Mouse (Mus musculus) telencephalon, adult 2 months (tissue): ENCODE data around the gene Sstr3.

ENCODE experiments used
- DNase-seq: peaks from one replicate; pipeline ENCODE4 v3.0.0-alpha.2; 2011; ENCODE audit warnings: low read depth, low spot score

The Sstr3 gene

DNA sequence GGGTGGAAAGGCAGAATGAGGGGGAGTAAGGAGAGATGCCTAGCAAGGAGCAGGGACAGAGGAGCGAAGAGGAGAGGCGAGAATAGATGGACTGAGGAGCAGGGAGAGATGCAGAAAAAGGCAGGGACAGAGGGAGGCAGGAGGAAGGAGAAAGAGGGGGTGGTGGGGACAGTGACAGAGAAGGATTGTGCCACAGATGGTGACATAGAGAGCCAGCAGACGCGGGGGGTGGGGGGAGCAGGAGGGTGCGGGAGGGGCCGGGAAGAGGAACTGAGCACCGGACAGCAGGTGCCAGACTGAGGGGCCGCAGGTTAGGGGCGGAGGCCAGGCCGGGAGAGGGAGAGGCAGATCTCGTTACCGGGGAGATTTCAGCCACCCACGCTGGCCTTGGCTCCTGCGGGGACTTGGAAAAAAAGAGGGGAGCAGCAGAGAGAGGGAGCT is at the start of gene Sstr3:
TSS of gene Sstr3 (minus strand) at position 125 of the 441 bp plus-strand sequence.
- peak; percentile 67 for DNase-seq

DNA sequence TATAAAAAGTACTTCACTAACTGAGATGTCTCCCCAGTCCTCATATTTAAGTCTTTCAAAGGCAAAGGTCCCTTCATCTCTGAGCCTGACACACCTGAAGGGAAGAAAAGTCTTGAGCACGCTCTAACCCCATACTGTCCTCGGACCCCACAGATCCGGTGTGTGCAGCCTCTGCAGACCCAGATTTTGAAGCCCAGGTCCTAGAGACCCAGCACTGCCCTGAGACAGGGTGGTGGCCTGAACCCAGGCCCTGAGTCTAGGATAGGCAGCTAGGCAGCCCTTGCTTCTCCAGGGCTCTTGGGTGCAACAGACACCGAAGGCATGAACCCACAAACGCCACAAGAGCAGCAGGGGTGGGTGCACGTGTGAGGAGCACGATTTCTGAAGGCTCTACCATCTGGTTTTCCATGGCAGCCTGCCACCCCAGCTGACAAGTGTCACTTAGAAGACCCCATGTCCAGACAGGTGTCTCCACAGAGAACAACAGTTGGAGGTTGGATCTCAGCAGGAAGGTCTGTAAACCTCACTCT is 49.5 kb upstream of the Sstr3 start:
- DNase-seq = no peak

DNA sequence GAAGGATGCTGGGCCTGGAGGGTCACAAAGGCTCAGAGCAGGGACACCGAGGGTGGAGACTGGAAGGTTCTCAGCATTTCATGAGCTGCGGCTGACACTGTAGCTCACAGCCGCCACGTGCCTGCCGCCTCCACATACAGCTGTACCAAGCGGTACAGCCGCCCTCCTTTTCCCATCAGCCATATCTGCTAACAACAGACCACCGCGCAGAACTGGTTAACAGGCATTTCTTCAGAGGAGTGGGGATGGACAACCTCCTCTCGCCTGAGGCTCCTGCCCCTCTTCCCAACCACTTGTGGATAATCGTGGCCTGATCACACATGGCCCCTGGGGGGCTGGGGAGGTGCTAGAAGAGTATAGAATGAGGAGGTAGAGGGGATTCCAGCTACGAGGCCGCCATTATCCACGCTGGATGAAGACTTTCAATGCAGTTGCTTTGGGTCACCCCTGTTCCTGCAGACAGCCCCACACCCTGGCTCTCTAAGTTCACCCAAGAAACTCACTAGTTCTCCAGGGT is 48.0 kb upstream of the Sstr3 start:
- DNase-seq = no peak

DNA sequence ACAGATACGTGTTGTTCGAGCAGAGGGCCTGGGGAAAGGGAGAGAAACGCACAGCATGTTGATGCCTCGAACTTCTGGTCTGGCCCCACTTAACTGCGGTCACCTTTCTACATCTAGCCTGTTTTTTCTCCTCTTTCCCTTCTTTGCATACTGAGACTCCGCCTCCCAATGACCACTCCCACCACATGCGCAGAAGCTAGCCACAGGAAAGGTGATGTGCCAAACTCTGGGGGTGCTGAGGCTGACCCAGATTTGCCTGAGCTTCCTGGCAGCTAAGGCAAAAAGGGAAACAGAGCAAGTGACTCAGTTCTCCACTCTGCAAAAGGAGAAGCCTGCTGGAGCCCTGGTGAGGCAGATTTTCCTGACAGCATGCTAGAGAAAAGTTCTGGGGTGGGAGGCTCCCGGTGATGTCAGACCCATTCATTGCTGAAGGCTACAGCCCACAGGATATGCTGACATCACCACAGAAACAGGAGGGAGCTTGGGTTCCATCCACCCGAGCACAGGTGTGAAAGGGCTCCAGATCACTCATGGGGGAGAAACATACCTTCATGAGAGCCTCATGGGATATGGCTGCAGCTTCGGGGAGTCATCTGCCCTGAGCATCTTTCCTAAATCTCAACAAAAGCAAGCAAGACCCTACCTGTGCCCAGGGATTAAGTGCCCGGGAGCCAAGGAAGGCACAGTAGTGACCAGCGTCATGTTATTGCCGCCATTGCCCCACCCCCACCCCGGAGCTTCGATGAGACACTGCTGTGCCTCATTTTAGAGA is 47.4 kb upstream of the Sstr3 start:
- no peak for DNase-seq

DNA sequence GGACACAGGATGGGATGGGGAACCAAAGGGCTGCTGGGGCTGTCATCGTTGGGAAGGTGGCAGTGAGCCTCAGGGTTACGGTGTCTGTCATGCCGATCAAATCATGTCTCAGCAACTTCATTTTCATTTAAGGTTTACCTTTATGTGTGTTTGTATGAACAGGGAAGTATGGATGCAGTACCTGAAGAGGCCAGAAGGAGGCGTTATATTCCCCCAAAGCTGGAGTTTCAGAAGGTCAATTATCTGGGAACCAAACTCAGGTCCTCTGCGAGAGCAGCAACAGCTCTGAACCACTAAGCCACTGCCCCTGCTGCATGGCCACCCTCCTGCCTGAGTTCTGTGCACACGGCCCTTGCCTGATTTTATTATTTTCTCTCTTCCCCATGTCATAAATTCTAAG is 46.3 kb upstream of the Sstr3 start:
- DNase-seq = no peak

DNA sequence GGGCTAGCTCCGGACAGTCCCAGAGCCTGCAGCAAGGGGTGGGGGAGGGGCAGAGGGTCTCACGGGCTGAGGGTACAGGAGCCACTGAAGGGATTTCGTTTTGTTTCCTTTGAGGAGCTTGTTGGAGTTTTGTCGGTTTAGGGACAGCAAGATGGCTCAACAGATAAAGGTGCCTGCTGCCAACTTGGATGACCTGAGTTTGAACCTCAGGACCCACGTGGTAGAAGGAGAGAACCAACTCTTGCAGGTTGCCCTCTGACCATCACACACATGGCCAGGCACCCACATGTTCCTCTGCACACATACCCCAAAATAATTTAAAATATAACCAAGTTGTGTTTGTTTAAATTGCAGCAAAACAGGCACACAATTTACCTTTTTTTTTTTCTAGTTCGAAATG is 45.5 kb upstream of the Sstr3 start:
- DNase-seq = no peak

DNA sequence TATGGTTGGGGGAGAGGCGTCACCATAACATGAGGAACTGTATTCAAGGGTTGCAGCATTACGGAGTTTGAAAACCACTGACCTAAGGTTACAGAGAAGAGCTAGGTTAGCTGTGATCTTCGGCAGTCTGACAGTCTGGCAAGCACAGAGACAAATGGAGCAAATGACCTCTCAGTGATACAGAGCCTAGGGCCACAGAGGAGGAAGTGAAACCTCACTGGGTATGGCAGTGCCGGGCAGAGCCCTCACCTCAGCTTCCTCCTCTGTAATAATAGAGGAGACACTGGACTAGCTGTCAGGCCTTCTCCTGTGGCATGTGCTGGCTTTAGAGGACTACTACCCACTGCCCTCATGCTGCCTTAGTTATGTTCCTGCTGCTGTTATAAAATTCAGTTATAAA is 44.4 kb upstream of the Sstr3 start:
- DNase-seq = no peak

DNA sequence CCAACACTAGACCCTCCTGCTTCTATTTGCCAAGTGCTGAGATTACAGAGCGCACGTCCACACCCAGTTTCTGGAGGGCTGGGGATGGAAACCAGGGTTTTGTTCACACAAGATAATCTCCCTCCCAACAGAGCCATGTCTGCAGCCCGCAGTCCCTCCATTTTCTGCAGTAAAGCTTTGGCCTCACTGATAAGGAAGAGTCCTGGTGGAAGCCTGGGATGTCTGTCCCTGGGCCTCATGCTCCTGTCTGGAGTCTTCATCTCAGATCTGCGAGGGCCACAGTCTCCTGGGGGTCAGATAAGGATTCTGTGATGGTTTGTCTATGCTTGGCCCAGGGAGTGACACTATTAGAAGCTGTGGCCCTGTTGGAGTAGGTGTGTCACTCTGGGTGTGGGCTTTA is 43.6 kb upstream of the Sstr3 start:
- no peak for DNase-seq

DNA sequence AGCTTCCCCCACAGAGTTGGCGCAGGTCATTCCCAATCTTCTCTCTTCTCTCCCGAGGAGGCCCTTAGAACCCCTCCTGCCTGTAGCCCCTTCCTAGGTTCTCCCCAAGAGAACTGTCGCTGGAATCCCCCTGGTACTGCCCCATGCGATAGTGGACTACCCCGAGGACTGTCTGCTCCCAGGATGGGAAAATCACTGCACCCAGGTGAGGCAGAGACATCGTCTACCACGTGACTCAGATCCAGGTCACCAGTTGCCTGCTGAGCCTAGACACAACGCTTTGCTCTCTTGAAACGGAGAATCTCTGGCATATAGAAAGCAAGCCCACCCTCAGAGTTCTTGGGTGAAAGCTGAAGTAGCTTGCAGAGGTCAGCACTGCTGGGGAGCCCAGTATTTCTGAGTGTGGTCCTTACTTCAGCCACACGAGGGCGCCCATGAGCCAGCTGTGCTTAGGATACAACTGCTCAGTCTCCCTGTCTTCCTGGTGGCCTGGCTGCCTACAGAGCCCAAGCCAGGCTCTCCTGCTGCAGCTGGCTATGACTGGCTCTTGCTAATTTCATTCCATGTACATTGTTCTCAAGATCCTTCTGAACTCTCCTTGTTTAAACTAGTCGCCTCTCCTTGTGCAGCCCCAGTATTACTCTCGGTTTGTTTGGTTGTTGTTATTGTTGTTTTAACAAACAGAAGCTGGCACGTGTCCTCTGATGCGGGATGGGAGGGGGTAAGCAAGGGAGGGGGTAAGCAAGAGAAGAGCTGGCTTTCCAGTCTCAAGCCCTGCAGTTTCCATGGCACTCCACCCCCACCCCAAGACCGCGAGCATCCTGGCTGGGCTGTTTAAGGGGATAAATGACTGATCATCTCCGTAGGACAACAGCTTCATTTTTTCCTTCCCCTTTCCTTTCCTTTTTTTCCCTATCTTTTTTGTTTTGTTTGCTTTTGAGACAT is 42.8 kb upstream of the Sstr3 start:
- DNase-seq = no peak

DNA sequence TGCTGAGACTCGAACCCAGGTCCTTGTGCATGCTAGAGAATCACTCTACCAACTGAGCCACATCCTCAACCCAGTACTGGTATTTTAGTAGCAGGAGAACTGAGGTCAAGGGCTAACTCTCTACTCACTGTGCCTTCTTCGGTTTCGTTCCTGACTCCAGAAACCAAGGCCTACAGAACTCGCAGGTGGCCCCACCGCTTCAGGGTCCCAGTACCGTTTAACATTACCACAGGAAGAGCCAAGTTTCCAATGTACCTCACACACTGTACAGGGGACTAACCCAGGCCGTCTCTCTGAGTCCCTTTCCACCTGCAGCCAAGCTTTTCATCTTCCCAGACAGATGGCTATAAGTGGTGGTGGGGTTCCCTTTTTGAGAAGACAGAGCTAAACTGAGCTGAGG is 40.9 kb upstream of the Sstr3 start:
- no peak for DNase-seq

DNA sequence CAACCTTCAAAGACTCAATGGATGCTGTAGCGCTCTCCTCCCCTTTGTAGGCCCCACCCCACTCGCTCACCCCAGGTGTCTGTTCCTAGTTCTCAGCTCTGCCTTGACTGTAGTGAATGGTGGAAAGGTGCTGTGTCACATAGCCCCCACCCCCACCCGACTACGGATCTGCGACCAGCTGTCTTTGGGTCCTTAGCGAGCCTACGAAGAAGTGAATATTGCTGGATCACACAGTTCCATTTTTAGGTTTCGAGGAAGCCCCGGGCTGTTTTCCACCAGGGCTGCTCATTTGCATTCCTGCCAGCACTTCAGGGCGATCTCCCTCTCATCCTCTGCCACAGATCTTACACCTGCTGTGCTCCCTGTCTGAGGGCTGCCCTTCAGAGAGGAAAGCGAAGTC is 38.9 kb upstream of the Sstr3 start:
- no peak for DNase-seq

DNA sequence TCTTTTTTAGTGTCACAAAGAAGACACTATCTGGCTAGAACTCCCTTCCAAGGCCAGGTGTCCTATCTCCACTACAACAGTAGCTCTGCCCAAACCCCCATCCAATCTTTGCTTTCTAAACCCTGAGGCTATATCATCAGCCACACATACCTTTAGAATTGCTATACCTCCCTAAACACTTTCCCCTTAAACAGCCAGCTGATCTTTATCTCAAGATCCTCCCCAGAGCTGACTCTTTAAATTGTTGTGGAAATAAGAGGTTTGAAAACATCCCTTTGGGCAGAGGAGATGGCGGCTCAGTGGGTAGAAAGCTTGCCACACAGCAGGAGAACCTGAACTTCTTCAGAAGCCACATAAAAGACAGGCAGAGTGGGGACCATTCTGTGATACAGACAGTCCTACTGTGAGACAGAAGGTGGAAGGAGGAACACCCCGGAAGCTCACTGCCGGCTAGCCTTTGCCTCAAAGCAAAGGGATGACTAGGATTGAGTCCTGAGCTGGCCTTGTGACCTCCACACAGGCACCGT is 31.9 kb upstream of the Sstr3 start:
- DNase-seq = no peak

DNA sequence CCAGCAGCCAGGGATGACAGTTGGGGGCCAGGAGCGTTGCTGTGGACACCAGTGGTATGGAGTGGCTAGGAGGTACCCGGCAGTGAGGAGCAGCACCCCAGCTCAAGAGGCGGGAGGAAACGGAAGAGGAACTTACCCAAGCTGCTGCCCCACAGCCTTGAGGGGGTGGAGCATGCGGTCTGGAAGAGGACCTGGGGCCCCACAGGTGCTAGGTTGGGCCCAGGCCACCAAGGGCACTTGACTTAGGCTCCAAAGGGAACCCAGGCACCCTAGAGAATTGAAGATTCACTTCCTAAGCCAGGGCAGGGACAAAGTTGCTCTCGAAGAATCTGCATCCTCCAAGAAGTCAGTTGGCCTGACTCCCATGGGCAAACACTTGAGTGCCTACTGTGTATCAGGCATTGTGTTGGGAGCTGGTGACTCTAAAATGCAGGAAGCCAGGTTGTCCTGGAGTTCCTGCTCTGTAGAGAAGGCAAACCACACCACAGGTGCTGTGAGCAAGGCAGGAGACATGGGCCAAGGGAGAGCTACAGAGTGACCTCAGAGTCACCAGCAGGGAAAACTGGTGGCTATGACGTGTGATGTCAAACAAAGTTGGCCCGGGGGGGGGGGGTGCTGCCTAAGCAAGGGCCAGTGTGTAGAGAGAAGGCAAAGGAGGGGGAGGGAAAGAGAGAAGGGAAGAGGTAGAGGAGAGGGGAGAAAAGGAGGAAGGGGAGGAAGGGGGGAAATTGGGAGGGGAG is 28.3 kb upstream of the Sstr3 start, which contains the start of gene Rac2:
TSS of gene Rac2 (minus strand) at position 126 of the 740 bp plus-strand sequence.
- DNase-seq = no peak

DNA sequence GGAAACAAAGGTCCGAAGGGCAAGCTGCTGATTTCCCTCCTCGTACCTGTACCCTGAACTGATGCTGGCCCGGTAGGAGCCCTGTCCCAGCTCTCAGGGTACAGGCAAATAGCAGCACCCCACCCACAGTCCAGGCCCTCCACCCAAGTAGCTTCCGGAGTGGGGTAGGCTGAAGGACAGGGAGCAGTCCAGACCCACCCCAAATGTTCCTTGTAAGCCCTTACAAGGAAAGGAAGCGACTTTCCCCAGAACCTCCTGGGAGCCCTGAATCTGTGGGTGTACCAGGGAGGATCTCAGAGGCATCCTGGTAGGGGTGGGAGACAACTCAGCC is 27.8 kb upstream of the Sstr3 start:
- DNase-seq = no peak

DNA sequence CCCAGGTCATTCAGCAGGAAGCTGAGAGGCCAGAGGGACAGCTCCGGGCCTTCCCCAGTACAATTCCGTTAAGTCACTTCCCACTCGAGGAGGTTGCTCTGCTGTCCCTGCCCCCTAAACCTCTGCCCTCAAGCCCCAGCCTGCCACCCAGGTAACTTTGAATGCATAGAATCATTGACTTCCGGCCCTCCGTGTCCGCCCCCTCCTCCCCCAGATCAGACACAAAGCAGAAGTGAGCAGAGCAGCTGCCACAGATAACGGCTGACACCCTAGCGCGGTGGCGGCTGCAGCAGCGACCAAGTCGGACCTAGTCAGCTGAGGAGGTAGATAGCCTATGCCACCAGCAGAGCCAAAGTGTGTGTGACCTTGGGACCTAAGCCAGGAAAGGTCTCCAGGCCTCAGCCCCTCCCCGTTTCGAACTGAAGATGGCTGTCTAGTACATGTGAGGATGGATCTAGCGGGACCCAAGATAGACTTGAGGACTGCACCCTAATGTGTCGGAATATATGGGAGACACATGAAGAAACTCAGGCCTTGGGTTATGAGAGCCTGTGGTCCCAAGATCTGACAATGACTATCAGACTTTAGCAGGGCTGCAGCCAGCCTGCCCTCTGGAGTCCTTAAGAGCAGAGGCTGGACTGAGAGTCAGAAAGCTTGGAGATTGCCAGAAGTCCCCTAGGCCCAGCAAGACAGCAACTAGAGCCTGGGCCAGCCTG is 27.2 kb upstream of the Sstr3 start:
- no peak for DNase-seq

DNA sequence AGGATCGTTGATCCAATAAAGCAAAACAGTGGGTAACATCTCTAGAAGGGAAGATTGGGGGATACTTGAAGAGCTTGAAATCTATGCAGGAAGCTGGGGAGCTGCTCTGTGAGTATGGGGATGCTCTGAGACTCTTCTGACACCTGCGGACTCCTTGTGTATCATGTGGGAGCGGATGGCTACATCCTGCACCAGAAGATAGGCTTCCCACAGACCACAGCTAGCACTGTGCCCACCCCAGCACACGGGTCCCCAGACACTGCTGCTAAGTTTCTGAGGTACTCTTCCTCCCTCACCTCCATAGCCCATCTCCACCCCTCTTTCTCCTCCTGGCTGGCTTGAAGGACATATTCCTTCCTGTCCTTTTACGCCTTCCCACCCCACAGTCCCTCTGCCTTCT is 25.7 kb upstream of the Sstr3 start:
- DNase-seq = no peak

DNA sequence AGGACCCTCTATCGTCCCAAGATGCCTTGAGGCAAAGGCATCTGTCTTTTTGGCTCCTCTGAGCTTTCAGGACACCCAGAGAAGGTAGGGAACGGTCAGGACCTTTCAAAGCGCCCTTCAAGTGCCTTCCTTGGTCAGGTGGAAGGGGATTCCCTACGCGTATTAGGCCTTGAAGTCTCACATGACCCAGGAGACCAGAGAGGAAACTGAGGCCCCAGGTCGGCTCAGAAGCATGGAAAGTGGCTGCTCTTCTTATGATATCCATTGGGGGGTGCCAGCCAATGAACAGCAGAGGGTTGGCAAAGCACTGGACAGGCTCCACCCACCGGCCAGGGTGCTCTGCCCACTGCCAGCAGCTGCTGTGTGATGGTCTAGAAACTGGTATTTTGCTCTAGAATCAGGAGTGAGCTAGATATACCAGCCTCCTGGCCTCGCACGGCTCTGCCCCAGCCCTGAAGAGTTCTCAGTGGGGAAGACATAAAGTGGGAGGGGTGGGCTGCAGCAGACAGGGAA is 23.2 kb upstream of the Sstr3 start:
- no peak for DNase-seq

DNA sequence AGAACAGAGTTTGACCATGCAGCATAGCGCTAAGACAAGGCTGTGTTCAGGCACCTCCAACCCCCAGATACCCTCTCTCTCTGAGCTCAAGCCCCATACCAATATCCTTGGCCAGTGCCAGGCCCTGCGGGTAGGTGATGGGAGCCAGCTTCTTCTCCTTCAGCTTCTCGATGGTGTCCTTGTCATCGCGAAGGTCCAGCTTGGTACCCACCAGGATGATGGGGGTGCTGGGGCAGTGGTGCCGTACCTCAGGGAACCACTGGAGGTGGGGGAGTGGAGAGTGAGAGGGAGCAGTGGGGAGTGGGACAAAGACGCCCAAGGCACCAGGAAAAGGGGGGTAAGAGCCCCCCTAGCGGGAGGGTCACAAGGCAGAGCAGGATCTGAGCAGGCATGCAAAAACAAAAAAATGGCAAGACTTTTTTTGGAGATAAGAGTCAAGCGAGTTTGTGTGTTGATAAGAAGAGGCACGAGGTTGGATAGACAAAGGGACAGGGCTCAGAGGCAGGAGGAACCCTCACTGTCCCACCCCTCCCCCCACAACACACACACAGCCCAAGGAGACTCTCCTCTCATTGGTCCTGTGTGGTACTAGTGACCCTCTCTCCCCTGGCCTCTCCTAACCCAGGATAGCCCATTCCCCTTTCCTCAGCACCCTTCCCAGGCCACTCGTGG is 20.4 kb upstream of the Sstr3 start:
- no peak for DNase-seq

DNA sequence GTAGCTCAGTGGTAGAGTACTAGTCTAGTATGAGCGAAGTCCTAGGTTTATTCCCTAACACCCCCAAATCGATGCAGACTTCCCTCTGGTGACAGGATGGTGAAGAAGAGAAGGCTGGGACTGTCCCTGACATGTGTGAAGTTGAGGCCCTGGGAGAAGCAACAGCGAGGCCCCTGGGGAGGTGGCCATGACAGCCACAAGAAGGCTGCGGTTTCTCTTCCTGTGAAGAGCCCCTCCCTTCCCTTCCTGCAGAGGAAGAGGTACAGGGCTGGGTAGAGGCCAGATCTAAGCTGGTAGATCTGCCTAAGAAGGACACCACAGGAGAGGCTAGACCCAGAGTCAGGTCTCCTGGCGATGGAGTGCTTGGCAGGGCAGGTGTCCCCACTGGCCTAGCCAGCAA is 19.5 kb upstream of the Sstr3 start:
- no peak for DNase-seq

DNA sequence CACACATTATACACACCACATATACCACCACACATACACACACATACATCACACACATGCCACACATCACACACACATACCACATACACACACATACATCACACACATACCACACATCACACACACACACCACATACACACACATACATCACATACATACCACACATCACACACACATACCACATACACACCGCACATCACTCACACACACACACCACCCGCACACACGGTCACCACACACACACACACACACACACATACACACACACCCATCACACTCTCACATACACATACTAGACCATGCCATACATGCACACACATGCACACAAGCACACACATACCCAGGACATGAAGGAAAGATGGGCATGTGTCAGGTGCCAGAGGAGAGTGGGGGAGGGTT is 18.9 kb upstream of the Sstr3 start:
- no peak for DNase-seq
